Mouse (Mus musculus) ES-E14 (cell line): Measurements from ENCODE around the gene Phb2. TPM values are rescaled to one million over a fixed set of nuclear protein-coding genes. Genes with fewer than 3 reads are reported as not detected.
A peak's percentile ranks its signal among the peaks of the same experiment; 100 is the strongest.

Source experiments
- DNase-seq: peaks from one replicate; pipeline ENCODE4 v3.0.0-alpha.2; 2013; ENCODE audit warnings: low read depth, low spot score
- H3K27ac ChIP-seq: 2 replicates; pipeline ENCODE4 v1.5.1; 2012; ENCODE audit warnings: low read depth, mild to moderate bottlenecking, low read length, moderate library complexity, mixed read lengths; ENCODE audit not compliant: poor library complexity, insufficient read depth, severe bottlenecking
- H3K36me3 ChIP-seq: 2 replicates; pipeline ENCODE4 v1.6.1; 2012; ENCODE audit warnings: mild to moderate bottlenecking, low read length, moderate library complexity, mixed read lengths; ENCODE audit not compliant: control insufficient read depth, poor library complexity, insufficient read depth, severe bottlenecking
- H3K4me1 ChIP-seq, 2 experiments: fragments of 150-350 bp in 1 of 2; sonication (generic) in 1 of 2; 2 replicates each; pipeline ENCODE4 v1.6.1; 2012; ENCODE audit warnings: low read length in 2 of 2, mild to moderate bottlenecking in 1 of 2, mixed read lengths in 1 of 2; ENCODE audit not compliant: control insufficient read depth in 2 of 2, insufficient read depth in 2 of 2, poor library complexity in 1 of 2
- H3K4me3 ChIP-seq, 2 experiments: fragments of 150-350 bp in 1 of 2; sonication (generic) in 1 of 2; 2 replicates each; pipeline ENCODE4 v1.5.1; 2012; ENCODE audit warnings: low read length in 2 of 2, low read depth in 1 of 2, mild to moderate bottlenecking in 1 of 2, mixed read lengths in 1 of 2; ENCODE audit not compliant: insufficient read depth in 1 of 2, poor library complexity in 1 of 2, severe bottlenecking in 1 of 2
- H3K9ac ChIP-seq: 2 replicates; pipeline ENCODE4 v1.6.1; 2012; ENCODE audit warnings: low read depth, mild to moderate bottlenecking, low read length, mixed read lengths; ENCODE audit not compliant: poor library complexity, insufficient read depth, severe bottlenecking
- H3K9me3 ChIP-seq: fragments of 150-350 bp; sonication (generic); 2 replicates; pipeline ENCODE4 v1.6.1; 2012; ENCODE audit warnings: low read depth, mild to moderate bottlenecking, low read length; ENCODE audit not compliant: control insufficient read depth, insufficient read depth
- CHD2 ChIP-seq: IDR thresholded peaks from 2 replicates; pipeline ENCODE4 v1.6.1; 2014; ENCODE audit warnings: mild to moderate bottlenecking, low read depth, low read length, inconsistent platforms
- HCFC1 ChIP-seq: IDR thresholded peaks from 2 replicates; pipeline ENCODE4 v1.6.1; 2012; ENCODE audit warnings: low read length, inconsistent platforms, borderline replicate concordance; ENCODE audit not compliant: insufficient read depth
- MAFK ChIP-seq: IDR thresholded peaks from 2 replicates; pipeline ENCODE4 v1.6.1; 2014; ENCODE audit warnings: mild to moderate bottlenecking, low read depth, low read length, inconsistent platforms; ENCODE audit not compliant: insufficient read depth
- ZC3H11A ChIP-seq: IDR thresholded peaks from 2 replicates; pipeline ENCODE4 v1.6.1; 2012; ENCODE audit warnings: low read depth, mild to moderate bottlenecking, inconsistent platforms, low read length, borderline replicate concordance
- ZNF384 ChIP-seq: IDR thresholded peaks from 2 replicates; pipeline ENCODE4 v1.6.1; 2012; ENCODE audit warnings: low read depth, low read length, inconsistent platforms
- in situ Hi-C, 2 experiments: fragments of 600-800 bp; cut with MboI; formaldehyde crosslinking; loops; one replicate each; pipeline ENCODE4 v1.15.1; 2025; ENCODE audit warnings: low sequenced_read_pairs in 2 of 2, inconsistent platforms in 1 of 2; ENCODE audit not compliant: unreplicated experiment in 2 of 2
- total RNA-seq: library from RNA; depleted of rRNA; stranded (reverse); fragments of 300-350 nt; gene quantifications from 2 replicates; pipeline ENCODE4 v1.2.3, GENCODE M21; 2012

The Phb2 gene
- total RNA-seq, 1 experiment, result 530 TPM

DNA sequence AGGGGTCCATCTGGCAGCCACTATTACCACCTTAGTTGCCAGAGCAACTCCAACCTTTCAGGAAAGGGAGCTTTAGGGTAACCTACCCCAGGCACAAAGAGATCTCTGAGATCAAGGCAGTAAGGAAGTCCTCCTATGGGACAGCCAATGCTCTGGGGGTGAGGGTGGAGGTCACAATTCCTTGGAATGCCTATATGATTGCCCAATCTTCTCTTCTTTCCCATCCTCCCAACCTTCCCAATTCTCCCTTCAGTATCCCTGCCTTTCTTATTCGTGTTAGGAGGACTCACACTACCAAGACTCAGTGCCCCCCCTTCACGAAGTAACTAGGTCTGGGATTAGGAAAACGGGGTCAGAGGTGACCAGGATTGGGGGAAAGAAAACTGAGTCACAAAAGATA, 43.2 kb downstream of the Phb2 start:
- Histone ChIP-seq H3K36me3 (no peaks in the 10 kb centered on the region), H3K4me1 (peaks cover 6 to 13% of the 10 kb centered on the region in 2 experiments; a peak in 3 of 4 replicates), H3K27ac (no peak overlapping the region; the same call in 1 of the 2 replicates), H3K9ac (peak overlapping the region; percentile 95), H3K4me3 (peak overlapping the region; percentile 71 to 96), H3K9me3 (no peaks in the 10 kb centered on the region)
- DNase-seq, result no peak
- in situ Hi-C loops, result no loop called here
- TF ChIP-seq CHD2 (no peak), ZNF384 (no peak), HCFC1 (no peak), ZC3H11A (no peak), MAFK (no peak)

DNA sequence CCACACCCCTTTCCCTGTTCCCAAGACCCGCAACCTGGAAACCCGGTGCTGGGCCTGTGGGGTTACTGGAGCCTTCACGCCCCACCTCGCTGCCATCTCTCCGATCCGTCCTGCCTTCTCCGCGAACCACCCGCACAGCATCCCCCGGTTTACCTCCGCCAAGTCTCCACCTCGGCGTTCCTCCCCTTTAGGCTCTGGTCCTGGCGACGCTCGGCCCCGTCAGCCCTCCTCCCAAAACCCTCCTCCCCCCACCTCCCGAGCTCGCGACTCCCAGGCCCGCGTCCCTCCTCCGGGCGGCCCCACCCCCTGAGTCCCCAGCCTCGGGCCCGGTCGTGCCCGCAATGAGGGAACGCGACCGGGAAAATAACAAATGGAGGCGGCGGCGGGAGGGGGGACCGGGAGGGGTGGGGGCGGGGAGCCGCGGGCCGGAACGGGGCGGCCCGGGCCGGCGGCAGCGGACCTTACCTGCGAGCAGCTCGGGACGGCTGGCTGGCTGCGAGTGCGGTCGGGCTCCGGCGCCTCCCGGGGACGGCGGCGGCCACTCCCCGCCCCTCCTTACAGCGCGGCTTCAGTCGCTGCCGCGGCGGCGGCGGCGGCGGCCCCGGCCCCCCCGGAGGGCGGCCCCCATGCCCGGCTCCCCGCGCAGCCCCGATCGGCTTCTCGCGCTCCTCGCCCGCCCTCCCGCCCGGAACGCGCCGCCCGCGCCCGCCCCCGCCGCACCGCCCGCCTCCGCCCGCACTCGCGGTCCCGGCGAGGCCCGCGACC, 43.9 kb downstream of the Phb2 start, which contains the start of the genes Gm45234 and Atn1:
Gene Gm45234, minus strand, starts transcription at position 191 of the 765 bp plus-strand sequence.
Gene Atn1, minus strand, starts transcription at position 694 of the 765 bp plus-strand sequence.
- in situ Hi-C loops, result no loop called here
- no peak for TF ChIP-seq ZC3H11A
- no peak for TF ChIP-seq MAFK
- 0 out of 2 replicates have a peak, but pooled peaks have one; percentile 46 for TF ChIP-seq HCFC1
- Histone ChIP-seq H3K9me3 (no peaks in the 10 kb centered on the region), H3K36me3 (no peaks in the 10 kb centered on the region), H3K27ac (peak within 1 kb of the TSS; percentile 81), H3K4me3 (peak within 1 kb of the TSS; percentile 73 to 96), H3K9ac (peak within 1 kb of the TSS; percentile 95), H3K4me1 (peaks cover 6 to 13% of the 10 kb centered on the region in 2 experiments; a peak in 3 of 4 replicates)
- no peak for DNase-seq

GRCm38 (mm10) chr6:124756652-124757350, 44.7 kb downstream of the Phb2 start:
- no peak for DNase-seq
- in situ Hi-C loops, result no loop called here
- Histone ChIP-seq H3K4me3 (peak overlapping the region; percentile 73 to 96), H3K9ac (peak overlapping the region; percentile 95), H3K9me3 (no peaks in the 10 kb centered on the region), H3K27ac (peak overlapping the region; percentile 81), H3K36me3 (no peaks in the 10 kb centered on the region; the same call in 1 of the 2 replicates), H3K4me1 (peaks cover 6 to 13% of the 10 kb centered on the region in 2 experiments; a peak in 3 of 4 replicates)
- TF ChIP-seq HCFC1 (no peak), ZNF384 (no peak), MAFK (no peak), ZC3H11A (no peak), CHD2 (no peak)

DNA sequence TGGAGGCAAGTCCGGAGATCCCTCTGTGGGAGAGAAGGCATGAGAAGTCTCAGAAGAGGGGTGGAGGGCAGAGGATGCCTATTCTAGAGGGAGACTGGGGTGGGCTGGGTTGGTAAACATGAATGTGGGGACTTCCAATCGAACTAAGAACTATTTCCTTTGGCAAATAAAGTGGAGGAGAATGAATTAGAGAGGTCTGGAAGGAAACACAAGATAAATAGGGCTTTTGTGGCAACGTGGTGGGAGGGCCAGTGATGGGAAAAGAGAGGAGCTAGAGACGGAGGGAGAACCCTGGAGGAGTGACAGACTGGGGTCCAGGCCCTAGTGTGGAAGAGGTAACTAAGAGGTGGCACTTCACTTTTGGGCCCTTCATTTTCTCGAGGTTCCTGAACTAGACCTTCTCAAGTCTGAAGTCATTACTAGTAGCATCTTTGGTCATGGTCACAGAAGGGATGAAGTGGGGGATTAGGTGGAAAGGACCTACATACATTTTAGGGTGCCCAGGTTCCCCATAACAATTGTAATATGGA, 45.3 kb downstream of the Phb2 start:
- TF ChIP-seq ZC3H11A, result no peak
- TF ChIP-seq ZNF384, result no peak
- no peak for TF ChIP-seq CHD2
- TF ChIP-seq MAFK, result no peak
- TF ChIP-seq HCFC1, result no peak
- no peaks in the 10 kb centered on the region; the same call in 1 of the 2 replicates for H3K36me3 ChIP-seq
- no peak for DNase-seq
- H3K4me3 ChIP-seq, result peak overlapping the region; percentile 73 to 96; a peak in 3 of 4 replicates
- H3K9me3 ChIP-seq, result no peaks in the 10 kb centered on the region
- H3K4me1 ChIP-seq, result peaks cover 6 to 13% of the 10 kb centered on the region in 2 experiments; a peak in 3 of 4 replicates
- H3K9ac ChIP-seq, result peak overlapping the region; percentile 95; the same call in 1 of the 2 replicates
- H3K27ac ChIP-seq, result no peak overlapping the region
- in situ Hi-C loops, result no loop called here
